Mouse (Mus musculus) gastrocnemius, adult 2 months (tissue): ENCODE results near the gene Hacd1. TPM values are rescaled to one million over a fixed set of nuclear protein-coding genes. Genes with fewer than 3 reads are reported as not detected.
A peak's percentile ranks its signal among the peaks of the same experiment; 100 is the strongest.

Source experiments
- DNase-seq: peaks from one replicate; pipeline ENCODE4 v3.0.0; 2022
- H3K27ac ChIP-seq: fragments of 200-600 bp; 2 replicates; pipeline ENCODE4 v1.8.1; 2022; ENCODE audit warnings: mild to moderate bottlenecking
- H3K4me3 ChIP-seq: fragments of 200-600 bp; 2 replicates; pipeline ENCODE4 v1.8.1; 2022; ENCODE audit warnings: mild to moderate bottlenecking, moderate library complexity
- CTCF ChIP-seq: fragments of 200-600 bp; IDR thresholded peaks from 2 replicates; pipeline ENCODE4 v1.8.1; 2022; ENCODE audit warnings: antibody characterized with exemption, mild to moderate bottlenecking, moderate library complexity
- intact Hi-C: fragments of 180-260 bp; cut with DNase I; formaldehyde crosslinking; loops from one replicate; pipeline ENCODE4 v1.15.1; 2025
- total RNA-seq, 2 experiments: library from RNA; stranded (reverse); gene quantifications; 2 replicates each; pipeline ENCODE4 v1.2.3; 2021

Hacd1 gene
- total RNA-seq, 2 experiments from 2014 or later: 103 to 105 TPM

- TF ChIP-seq CTCF: no peak
- intact Hi-C loops: no loop called here
- peak overlapping the region; percentile 99 for H3K4me3 ChIP-seq
- H3K27ac ChIP-seq: peak overlapping the region; percentile 99
- peak; percentile 89 for DNase-seq
Observed at GRCm38 (mm10) chr2:14055168-14055565, 768 bp downstream of the Hacd1 start.

- DNase-seq: no peak
- H3K27ac ChIP-seq: peak overlapping the region; percentile 99
- no peak for TF ChIP-seq CTCF
- intact Hi-C loops: loop anchor here (5.0 kb wide), 1 partner anchor 103 kb away; no protein-coding TSS in a partner anchor
- peak overlapping the region; percentile 99 for H3K4me3 ChIP-seq
Observed at GRCm38 (mm10) chr2:14054716-14055115, 1.2 kb downstream of the Hacd1 start.

GRCm38 (mm10) chr2:14054163-14054562, 1.8 kb downstream of the Hacd1 start:
- no peak for DNase-seq
- Histone ChIP-seq H3K27ac (peak overlapping the region; percentile 99), H3K4me3 (peak overlapping the region; percentile 99)
- TF ChIP-seq CTCF: no peak
- intact Hi-C loops: loop anchor here (5.0 kb wide), 1 partner anchor 103 kb away; no protein-coding TSS in a partner anchor

- no peak for TF ChIP-seq CTCF
- no peak for DNase-seq
- Histone ChIP-seq H3K4me3 (peak overlapping the region; percentile 99), H3K27ac (peak overlapping the region; percentile 99)
- intact Hi-C loops: loop anchor here (5.0 kb wide), 1 partner anchor 104 kb away; no protein-coding TSS in a partner anchor
Observed at GRCm38 (mm10) chr2:14053618-14054017, 2.3 kb downstream of the Hacd1 start.

- DNase-seq: no peak
- Histone ChIP-seq H3K27ac (peak overlapping the region; percentile 41), H3K4me3 (no peak overlapping the region)
- TF ChIP-seq CTCF: no peak
- intact Hi-C loops: loop anchor here (5.0 to 10.0 kb wide), 2 partner anchors 243 to 774 kb away; partner anchors contain the start of gene Rsu1
Observed at GRCm38 (mm10) chr2:14048808-14049207, 7.1 kb downstream of the Hacd1 start.

- peak; percentile 84 for TF ChIP-seq CTCF
- no peak overlapping the region for H3K4me3 ChIP-seq
- DNase-seq: peak; percentile 71
- H3K27ac ChIP-seq: peak overlapping the region; percentile 41
- intact Hi-C loops: loop anchor here (5.0 to 10.0 kb wide), 2 partner anchors 244 to 774 kb away; partner anchors contain the start of gene Rsu1
Observed at GRCm38 (mm10) chr2:14048381-14048780, 7.6 kb downstream of the Hacd1 start.

- intact Hi-C loops: loop anchor here (10.0 kb wide), 1 partner anchor 769 kb away; the partner anchor contains the start of gene Rsu1
Observed at GRCm38 (mm10) chr2:14043577-14044170, 12.3 kb downstream of the Hacd1 start.

GRCm38 (mm10) chr2:14043011-14043410, 12.9 kb downstream of the Hacd1 start:
- Histone ChIP-seq H3K27ac (no peak overlapping the region), H3K4me3 (no peak overlapping the region)
- intact Hi-C loops: loop anchor here (10.0 kb wide), 1 partner anchor 768 kb away; the partner anchor contains the start of gene Rsu1
- no peak for DNase-seq
- no peak for TF ChIP-seq CTCF

More at GRCm38 (mm10) chr2:14043577-14044170, 12.3 kb downstream of the Hacd1 start:
- Histone ChIP-seq H3K4me3 (no peak overlapping the region), H3K27ac (no peak overlapping the region)
- no peak for DNase-seq
- TF ChIP-seq CTCF: no peak

- DNase-seq: no peak
- no peak overlapping the region for H3K4me3 ChIP-seq
- intact Hi-C loops: loop anchor here (10.0 kb wide), 1 partner anchor 766 kb away; the partner anchor contains the start of gene Rsu1
- no peak for TF ChIP-seq CTCF
- no peak overlapping the region for H3K27ac ChIP-seq
Observed at GRCm38 (mm10) chr2:14041249-14041648, 14.7 kb downstream of the Hacd1 start.

GRCm38 (mm10) chr2:14019228-14019627, 36.7 kb downstream of the Hacd1 start:
- DNase-seq: no peak
- H3K27ac ChIP-seq: no peak overlapping the region
- no peak overlapping the region for H3K4me3 ChIP-seq
- intact Hi-C loops: no loop called here
- TF ChIP-seq CTCF: no peak

- Histone ChIP-seq H3K27ac (no peak overlapping the region), H3K4me3 (no peak overlapping the region)
- intact Hi-C loops: no loop called here
- no peak for DNase-seq
- TF ChIP-seq CTCF: no peak
Observed at GRCm38 (mm10) chr2:14005121-14005520, 50.8 kb downstream of the Hacd1 start.

GRCm38 (mm10) chr2:13960136-13960535, 95.8 kb downstream of the Hacd1 start:
- Histone ChIP-seq H3K27ac (no peak overlapping the region), H3K4me3 (no peak overlapping the region)
- no peak for TF ChIP-seq CTCF
- no peak for DNase-seq
- intact Hi-C loops: no loop called here

GRCm38 (mm10) chr2:13956463-13956862, 99.5 kb downstream of the Hacd1 start:
- DNase-seq: no peak
- no peak for TF ChIP-seq CTCF
- intact Hi-C loops: no loop called here
- Histone ChIP-seq H3K4me3 (no peak overlapping the region), H3K27ac (no peak overlapping the region)
